Mouse (Mus musculus) liver, postnatal 0 days (tissue): ENCODE measurements at regions not wholly inside any gene's neighbourhood (a gene's known extent, or its start where the extent isn't known, plus 50 kb on each side); places are given as distances from the start of the nearest gene placed in this dataset.

Experiments
- CTCF ChIP-seq: sonication (generic); IDR thresholded peaks from 2 replicates; pipeline ENCODE4 v1.5.1; 2016; ENCODE audit warnings: antibody characterized with exemption, low read depth
- EP300 ChIP-seq: IDR thresholded peaks from 2 replicates; pipeline ENCODE4 v1.6.1; 2016; ENCODE audit warnings: antibody characterized with exemption, low read depth, mild to moderate bottlenecking

DNA sequence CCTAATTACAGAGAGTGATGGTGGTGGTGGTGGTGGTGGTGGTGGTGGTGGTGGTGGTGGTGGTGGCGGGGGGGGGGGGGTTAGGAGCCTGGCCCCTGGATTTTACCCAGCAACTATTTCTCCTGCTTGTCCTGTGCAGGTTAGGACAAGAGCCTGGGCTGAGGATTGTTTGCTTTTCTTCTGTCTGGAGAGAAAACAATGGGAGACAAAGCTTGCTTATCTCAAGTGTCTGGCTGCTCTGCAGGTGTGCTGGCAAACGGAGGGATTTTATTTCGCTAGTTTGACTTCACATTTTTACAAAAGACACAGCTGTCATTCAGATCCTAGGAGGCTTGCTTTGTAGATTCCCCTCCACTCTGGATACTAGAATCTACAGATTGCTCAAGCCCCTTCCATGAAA, 334.9 kb upstream of the Eif4g2 start:
- TF ChIP-seq CTCF = no peak
- TF ChIP-seq EP300 = no peak
